Mouse (Mus musculus) forebrain, embryonic 13.5 days (tissue): ENCODE results near the gene Parn. TPM values are rescaled to one million over a fixed set of nuclear protein-coding genes. Genes with fewer than 3 reads are reported as not detected.
A peak's percentile ranks its signal among the peaks of the same experiment; 100 is the strongest.

Source experiments
- ATAC-seq: fragments of 200-750 bp; cut with Nextera tagmentation; 2 replicates; pipeline ENCODE4 v1.8.0; 2017
- H3K27ac ChIP-seq: fragments of 300-500 bp; sonication (generic); 2 replicates; pipeline ENCODE4 v1.5.1; 2015; ENCODE audit warnings: inconsistent platforms, mild to moderate bottlenecking, moderate library complexity
- H3K27me3 ChIP-seq: fragments of 300-500 bp; sonication (generic); 2 replicates; pipeline ENCODE4 v1.6.1; 2015; ENCODE audit warnings: mild to moderate bottlenecking, inconsistent platforms
- H3K36me3 ChIP-seq: fragments of 300-500 bp; sonication (generic); 2 replicates; pipeline ENCODE4 v1.6.1; 2015; ENCODE audit warnings: mild to moderate bottlenecking, inconsistent platforms; ENCODE audit not compliant: poor library complexity, severe bottlenecking
- H3K4me1 ChIP-seq: fragments of 300-500 bp; sonication (generic); 2 replicates; pipeline ENCODE4 v1.6.1; 2015; ENCODE audit warnings: inconsistent platforms
- H3K4me2 ChIP-seq: fragments of 300-500 bp; sonication (generic); 2 replicates; pipeline ENCODE4 v1.6.1; 2015; ENCODE audit warnings: inconsistent platforms, mild to moderate bottlenecking, moderate library complexity
- H3K4me3 ChIP-seq: fragments of 300-500 bp; sonication (generic); 2 replicates; pipeline ENCODE4 v1.5.1; 2015; ENCODE audit warnings: mild to moderate bottlenecking, inconsistent platforms
- H3K9ac ChIP-seq: fragments of 300-500 bp; sonication (generic); 2 replicates; pipeline ENCODE4 v1.6.1; 2015; ENCODE audit warnings: mild to moderate bottlenecking, inconsistent platforms
- H3K9me3 ChIP-seq: fragments of 300-500 bp; sonication (generic); replicated peaks from 2 replicates; pipeline ENCODE4 v1.6.1; 2016; ENCODE audit warnings: inconsistent platforms
- WGBS: fragments of 180-500 bp; shearing (Covaris S2); methylation state at CpG from one replicate; pipeline ENCODE4 v1.1.7; 2015; 5-methylcytosine and 5-hydroxymethylcytosine counted together
- polyA plus RNA-seq: library from polyadenylated mRNA; unstranded; fragments of >200 nt; fragmentation: Nextera tagmentation; extraction: Ambion mirVana; gene quantifications from 2 replicates; pipeline ENCODE4 v1.2.1, GENCODE M21; 2015

Parn gene
- polyA plus RNA-seq: 39.5 and 41.3 TPM in 2 replicates

GRCm38 (mm10) chr16:13667878-13668343 lies at the start of gene Parn:
Parn (minus strand) TSS chr16:13668170.
- Histone ChIP-seq H3K9ac (peak within 1 kb of the TSS; percentile 88), H3K4me3 (peak within 1 kb of the TSS; percentile 76), H3K36me3 (peaks cover 24% of the 10 kb centered on the region), H3K4me1 (peaks cover 13% of the 10 kb centered on the region), H3K9me3 (no peaks in the 10 kb centered on the region), H3K27ac (peak within 1 kb of the TSS; percentile 62), H3K27me3 (no peaks in the 10 kb centered on the region), H3K4me2 (peak within 1 kb of the TSS; percentile 83)
- ATAC-seq: peak; percentile 94
- under 1% methylated on average over 35 of the region's 35 CpGs for WGBS

DNA sequence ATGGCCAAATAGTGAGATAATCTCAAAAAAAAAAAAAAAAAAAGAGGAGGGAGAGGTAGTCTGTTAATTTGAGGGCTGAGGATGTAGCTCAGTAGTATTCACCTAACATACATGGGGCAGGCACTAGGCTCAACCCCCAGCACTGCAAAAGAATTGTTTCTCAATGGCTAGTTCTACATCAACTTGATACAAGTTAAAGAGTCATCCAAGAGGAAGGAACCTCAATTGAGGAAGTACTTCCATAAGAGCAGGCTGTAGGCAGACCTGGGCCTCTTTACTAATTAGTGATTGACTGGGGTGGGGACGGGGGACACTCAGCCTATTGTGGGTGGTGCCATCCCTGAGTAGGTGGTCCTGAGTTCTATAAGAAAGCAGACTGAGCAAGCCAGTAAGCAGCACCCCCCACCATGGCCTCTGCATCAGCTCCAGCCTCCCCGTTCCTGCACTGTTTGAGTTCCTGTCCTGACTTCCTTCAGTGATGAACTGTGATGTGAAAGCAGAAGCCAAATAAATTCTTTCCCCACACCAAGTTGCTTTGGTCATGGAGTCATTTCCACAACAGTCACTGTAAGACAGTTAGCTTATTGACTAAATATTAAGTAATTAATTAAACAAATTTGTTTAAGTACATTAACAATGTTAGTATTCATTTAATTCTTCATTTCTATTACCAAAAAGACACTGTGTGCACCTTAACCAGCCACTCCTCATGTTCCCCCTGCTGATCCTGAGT lies 49.0 kb upstream of the Parn start:
- Histone ChIP-seq H3K4me2 (no peak overlapping the region), H3K4me1 (no peaks in the 10 kb centered on the region), H3K9ac (no peak overlapping the region), H3K4me3 (no peak overlapping the region), H3K27ac (no peak overlapping the region), H3K27me3 (no peaks in the 10 kb centered on the region), H3K36me3 (no peaks in the 10 kb centered on the region), H3K9me3 (no peaks in the 10 kb centered on the region)
- WGBS: 91% methylated on average over 2 of the region's 2 CpGs
- ATAC-seq: no peak

DNA sequence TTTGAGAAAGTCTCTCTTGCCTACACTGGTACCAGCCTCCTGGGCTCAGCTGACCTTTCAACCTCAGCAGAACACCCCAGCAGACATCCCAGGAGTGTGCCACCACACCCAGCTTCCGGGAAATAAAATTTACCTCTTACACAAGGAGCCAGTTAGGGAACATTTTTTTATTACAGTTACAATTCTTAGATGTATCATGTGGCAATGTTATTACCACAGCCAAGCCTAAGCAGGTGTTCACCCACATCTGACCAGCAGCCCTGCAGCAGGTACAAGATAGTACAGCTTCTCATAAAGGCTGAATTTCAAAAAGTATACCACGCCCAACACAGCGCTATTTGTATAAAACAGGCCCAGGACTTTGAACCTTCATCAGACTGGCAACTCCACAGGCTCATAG lies 46.9 kb upstream of the Parn start:
- WGBS: 87% methylated on average over 3 of the region's 3 CpGs
- ATAC-seq: no peak
- no peak overlapping the region for H3K4me3 ChIP-seq
- no peak overlapping the region for H3K4me2 ChIP-seq
- H3K9me3 ChIP-seq: no peaks in the 10 kb centered on the region
- no peak overlapping the region for H3K9ac ChIP-seq
- H3K4me1 ChIP-seq: no peaks in the 10 kb centered on the region
- H3K36me3 ChIP-seq: no peaks in the 10 kb centered on the region
- H3K27ac ChIP-seq: no peak overlapping the region
- no peaks in the 10 kb centered on the region for H3K27me3 ChIP-seq

DNA sequence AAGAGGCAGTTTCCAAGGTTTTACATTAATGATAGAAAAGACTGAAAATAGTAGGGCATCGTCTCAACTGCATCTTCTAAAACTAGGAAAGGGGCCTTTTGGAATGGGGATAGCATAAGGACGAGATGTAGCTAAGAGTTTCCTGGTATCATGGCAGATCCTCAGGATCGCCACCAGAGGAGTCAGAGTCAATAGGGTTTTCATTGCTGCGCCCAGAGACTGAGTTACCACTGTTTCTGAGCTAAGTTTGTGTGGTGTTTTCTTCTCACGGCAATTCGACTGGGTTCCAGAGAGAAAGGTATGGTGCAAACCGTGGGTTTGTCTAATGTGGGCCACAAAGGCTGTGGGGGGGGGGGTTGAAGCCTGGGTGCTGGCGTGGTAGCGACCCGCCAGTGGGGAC lies 36.7 kb upstream of the Parn start:
- no peak overlapping the region for H3K4me2 ChIP-seq
- peaks cover 52% of the 10 kb centered on the region for H3K36me3 ChIP-seq
- 95% methylated on average over 10 of the region's 10 CpGs for WGBS
- H3K4me3 ChIP-seq: no peak overlapping the region
- no peak for ATAC-seq
- no peaks in the 10 kb centered on the region for H3K27me3 ChIP-seq
- no peak overlapping the region for H3K9ac ChIP-seq
- H3K27ac ChIP-seq: no peak overlapping the region
- no peaks in the 10 kb centered on the region for H3K4me1 ChIP-seq
- no peaks in the 10 kb centered on the region for H3K9me3 ChIP-seq

DNA sequence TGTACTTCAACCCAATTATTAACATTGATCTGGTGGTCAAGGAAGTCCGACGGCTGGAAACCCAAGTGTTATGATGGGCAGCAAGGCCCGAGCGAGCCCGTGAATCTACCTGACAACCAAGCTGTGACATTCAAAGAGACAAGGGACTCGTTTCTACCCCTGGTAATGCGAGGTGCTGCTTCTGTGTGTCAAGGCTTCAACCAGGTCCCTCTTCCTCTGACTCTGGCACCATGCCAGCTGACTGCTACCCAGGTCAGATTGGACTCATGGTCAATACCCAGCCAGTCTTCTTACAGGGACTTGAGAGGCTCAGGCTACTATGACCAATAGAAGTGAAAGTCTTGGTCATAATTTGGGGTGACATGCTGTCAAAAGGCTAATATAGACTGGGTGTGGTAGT lies 34.2 kb upstream of the Parn start:
- WGBS: 96% methylated on average over 7 of the region's 7 CpGs
- H3K27ac ChIP-seq: no peak overlapping the region
- no peak overlapping the region for H3K9ac ChIP-seq
- H3K36me3 ChIP-seq: peaks cover 77% of the 10 kb centered on the region
- no peaks in the 10 kb centered on the region for H3K9me3 ChIP-seq
- ATAC-seq: no peak
- H3K4me1 ChIP-seq: no peaks in the 10 kb centered on the region
- no peak overlapping the region for H3K4me2 ChIP-seq
- no peaks in the 10 kb centered on the region for H3K27me3 ChIP-seq
- no peak overlapping the region for H3K4me3 ChIP-seq

- H3K9me3 ChIP-seq: no peaks in the 10 kb centered on the region
- H3K27me3 ChIP-seq: no peaks in the 10 kb centered on the region
- no peak for ATAC-seq
- no peaks in the 10 kb centered on the region for H3K4me1 ChIP-seq
- no peak overlapping the region for H3K4me2 ChIP-seq
- no peak overlapping the region for H3K27ac ChIP-seq
- H3K4me3 ChIP-seq: no peak overlapping the region
- H3K36me3 ChIP-seq: peaks cover 89% of the 10 kb centered on the region
- no peak overlapping the region for H3K9ac ChIP-seq
- WGBS: 87% methylated on average over 7 of the region's 7 CpGs
Observed at GRCm38 (mm10) chr16:13698998-13699397, 31.0 kb upstream of the Parn start.

DNA sequence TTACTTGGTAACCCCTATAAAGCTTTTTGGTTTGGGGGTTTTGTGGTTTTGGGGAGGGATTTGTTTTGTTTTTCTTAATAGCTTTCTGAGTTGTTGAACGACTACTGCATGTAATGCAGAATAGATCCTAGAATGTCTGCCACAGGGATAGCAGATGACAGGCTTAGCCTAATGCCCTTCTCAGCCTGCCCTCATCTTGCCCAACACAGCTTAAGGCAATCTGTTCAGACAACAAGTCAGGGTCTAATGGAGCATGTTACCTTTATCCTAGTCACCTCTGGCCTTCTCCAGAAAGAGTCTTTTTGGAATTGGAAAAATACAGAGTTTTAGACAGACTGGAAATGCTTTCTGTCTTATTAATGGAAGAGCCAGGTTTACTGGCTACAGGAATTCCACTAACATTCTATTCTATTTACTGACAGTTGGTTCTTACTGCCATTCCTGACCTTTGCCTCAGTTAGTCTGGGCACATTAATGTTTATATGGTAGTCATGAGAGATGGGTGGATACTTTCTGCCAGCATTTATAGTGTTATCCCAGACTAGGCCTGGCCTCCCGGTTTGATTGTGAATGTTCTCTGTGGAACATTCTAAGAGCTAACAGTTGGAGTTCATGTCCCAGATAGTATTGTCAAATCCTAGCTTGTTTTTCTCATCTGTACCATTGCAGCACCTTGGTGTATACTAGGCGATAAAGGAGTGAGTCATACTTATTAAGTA lies 10.8 kb upstream of the Parn start:
- no peak overlapping the region for H3K27ac ChIP-seq
- H3K9me3 ChIP-seq: no peaks in the 10 kb centered on the region
- H3K27me3 ChIP-seq: no peaks in the 10 kb centered on the region
- no peak overlapping the region for H3K9ac ChIP-seq
- WGBS: 93% methylated on average over 3 of the region's 3 CpGs
- H3K4me2 ChIP-seq: no peak overlapping the region
- H3K36me3 ChIP-seq: peaks cover 35% of the 10 kb centered on the region
- H3K4me3 ChIP-seq: no peak overlapping the region
- no peaks in the 10 kb centered on the region for H3K4me1 ChIP-seq
- no peak for ATAC-seq

DNA sequence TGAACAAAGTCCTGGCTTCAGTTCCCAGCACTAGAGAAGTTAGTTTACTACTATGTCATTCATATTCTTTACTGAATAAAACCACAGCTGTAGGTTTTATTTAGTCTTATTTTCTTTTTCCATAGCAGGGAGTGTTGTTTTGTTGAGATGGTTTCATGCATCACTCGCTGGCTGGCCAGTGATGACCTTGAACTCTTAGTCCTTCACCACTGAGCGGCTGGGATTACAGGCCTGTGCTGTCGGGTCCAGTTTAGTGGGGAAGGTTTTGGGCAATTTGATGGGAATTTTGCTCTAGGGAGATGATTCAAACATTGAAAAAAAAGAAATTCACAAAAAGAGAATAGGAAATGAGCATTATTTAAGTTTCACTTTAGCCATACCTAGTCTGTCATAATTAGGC lies 6.5 kb upstream of the Parn start:
- WGBS: 95% methylated on average over 3 of the region's 3 CpGs
- no peaks in the 10 kb centered on the region for H3K27me3 ChIP-seq
- no peak for ATAC-seq

GRCm38 (mm10) chr16:13673114-13673513 lies 5.1 kb upstream of the Parn start:
- WGBS: 67% methylated on average over 5 of the region's 5 CpGs
- no peaks in the 10 kb centered on the region for H3K27me3 ChIP-seq
- peak overlapping the region; percentile 96 for H3K4me3 ChIP-seq
- peaks cover 11% of the 10 kb centered on the region for H3K4me1 ChIP-seq
- no peaks in the 10 kb centered on the region for H3K9me3 ChIP-seq
- H3K4me2 ChIP-seq: peak overlapping the region; percentile 87
- H3K36me3 ChIP-seq: peaks cover 19% of the 10 kb centered on the region
- H3K9ac ChIP-seq: 0 out of 2 replicates have a peak overlapping the region, but pooled peaks have one; percentile 98
- no peak for ATAC-seq
- H3K27ac ChIP-seq: no peak overlapping the region

More for the DNA sequence above, 6.5 kb upstream of the Parn start:
- Histone ChIP-seq H3K27ac (no peak overlapping the region), H3K36me3 (peaks cover 26% of the 10 kb centered on the region), H3K9ac (no peak overlapping the region), H3K4me2 (no peak overlapping the region), H3K4me1 (peaks cover 11% of the 10 kb centered on the region), H3K9me3 (no peaks in the 10 kb centered on the region), H3K4me3 (no peak overlapping the region)

DNA sequence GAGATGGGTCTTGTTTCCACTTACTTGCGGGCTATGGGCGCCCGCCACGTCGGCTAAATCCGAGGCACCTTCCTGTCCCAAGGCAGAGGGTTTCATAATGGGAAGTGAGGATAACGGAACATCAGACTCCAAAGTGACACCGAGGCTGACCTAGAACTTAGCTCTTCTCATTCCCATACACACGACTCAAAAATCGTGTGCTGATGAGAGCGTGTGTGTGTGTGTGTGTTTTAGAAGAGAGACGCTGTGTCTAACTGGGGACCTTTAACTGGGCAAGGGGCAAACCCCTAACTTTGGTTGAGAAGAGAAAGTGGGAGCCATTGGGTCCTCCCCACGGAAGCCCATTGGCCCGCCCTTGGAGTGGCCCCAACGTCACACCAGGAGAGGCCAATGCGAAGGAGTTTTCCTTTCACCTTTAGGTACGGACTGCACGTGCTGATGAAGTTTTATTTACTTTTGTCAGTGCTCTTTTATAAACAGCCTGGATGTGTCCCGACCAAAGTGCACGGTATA lies 4.5 kb upstream of the Parn start:
- peak; percentile 19; the same call in 1 of the 2 replicates for ATAC-seq
- no peaks in the 10 kb centered on the region for H3K27me3 ChIP-seq
- peak overlapping the region; percentile 98 for H3K9ac ChIP-seq
- peaks cover 13% of the 10 kb centered on the region for H3K4me1 ChIP-seq
- peak overlapping the region; percentile 87 for H3K4me2 ChIP-seq
- WGBS: 3% methylated on average over 20 of the region's 20 CpGs
- H3K27ac ChIP-seq: peak overlapping the region; percentile 76
- H3K36me3 ChIP-seq: peaks cover 12% of the 10 kb centered on the region
- peak overlapping the region; percentile 96 for H3K4me3 ChIP-seq
- H3K9me3 ChIP-seq: no peaks in the 10 kb centered on the region

- WGBS: 0% methylated on average over 54 of the region's 54 CpGs
- ATAC-seq: peak; percentile 93
- H3K27me3 ChIP-seq: no peaks in the 10 kb centered on the region
- no peaks in the 10 kb centered on the region for H3K9me3 ChIP-seq
- H3K27ac ChIP-seq: peak within 1 kb of the TSS; percentile 76
- peak within 1 kb of the TSS; percentile 96 for H3K4me3 ChIP-seq
- H3K36me3 ChIP-seq: peaks cover 6% of the 10 kb centered on the region
- peaks cover 19% of the 10 kb centered on the region for H3K4me1 ChIP-seq
- H3K9ac ChIP-seq: peak within 1 kb of the TSS; percentile 98
- H3K4me2 ChIP-seq: peak within 1 kb of the TSS; percentile 87
Observed at GRCm38 (mm10) chr16:13671685-13672385, 3.9 kb upstream of the Parn start, which contains the start of the genes Bfar and 3110001I22Rik. Bfar (plus strand) TSS chr16:13671858. 3110001I22Rik (plus strand) TSS chr16:13671929.
